Mouse (Mus musculus): Measurements from ENCODE around the gene Thsd1. TPM values are rescaled to one million over a fixed set of nuclear protein-coding genes. Genes with fewer than 3 reads are reported as not detected.

The Thsd1 gene
- polyA plus RNA-seq, 1 experiment from 2014 or later: 17.3 TPM

DNA sequence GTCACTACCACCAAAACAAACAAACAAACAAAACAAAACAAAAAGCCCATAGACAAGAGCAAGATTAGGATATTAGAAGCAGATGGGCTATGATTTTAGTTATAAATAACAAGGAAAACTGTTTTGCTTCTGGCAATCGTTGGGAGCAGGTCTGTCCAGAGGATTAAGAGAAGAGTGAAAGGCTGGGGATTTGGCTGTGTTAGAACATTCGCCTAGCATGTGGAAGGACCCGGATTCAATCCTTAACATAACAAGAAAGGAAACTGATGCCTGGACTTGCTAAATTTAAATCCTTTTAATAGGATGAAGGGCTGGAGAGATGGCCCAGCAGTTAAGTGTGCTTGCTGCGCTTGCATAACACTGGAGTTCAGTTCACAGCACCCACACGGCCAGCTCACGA is 37.2 kb downstream of the Thsd1 start:
- H3K4me2 ChIP-seq (ENCODE audit: low read length): no peak overlapping the region
- H3K27me3 ChIP-seq (ENCODE audit: control insufficient read depth, insufficient read depth, low read length): no peaks in the 10 kb centered on the region
- H3K4me3 ChIP-seq (ENCODE audit: control insufficient read depth in 1 of 2, insufficient read depth in 1 of 2, low read depth in 1 of 2, low read length in 2 of 2): no peak overlapping the region
- H3K27ac ChIP-seq (replicated peaks in 1 of 2; ENCODE audit: control insufficient read depth in 1 of 2, insufficient read depth in 1 of 2, low read depth in 2 of 2, low read length in 2 of 2): no peak overlapping the region
- 76% methylated on average over 6 of the region's 6 CpGs for WGBS
- no peak for ATAC-seq (ENCODE audit: insufficient number of reproducible peaks, insufficient read depth, low FRiP score, low read depth)
- H3K9ac ChIP-seq (ENCODE audit: low read length): no peak overlapping the region
- no peaks in the 10 kb centered on the region for H3K36me3 ChIP-seq (ENCODE audit: control insufficient read depth, insufficient read depth, low read length)
- H3K9me3 ChIP-seq (ENCODE audit: control insufficient read depth, low read length): no peaks in the 10 kb centered on the region
- H3K4me1 ChIP-seq (ENCODE audit: control insufficient read depth in 2 of 2, insufficient read depth in 2 of 2, low read length in 2 of 2): peaks cover 5 to 13% of the 10 kb centered on the region in 2 experiments; a peak in 2 of 4 replicates

DNA sequence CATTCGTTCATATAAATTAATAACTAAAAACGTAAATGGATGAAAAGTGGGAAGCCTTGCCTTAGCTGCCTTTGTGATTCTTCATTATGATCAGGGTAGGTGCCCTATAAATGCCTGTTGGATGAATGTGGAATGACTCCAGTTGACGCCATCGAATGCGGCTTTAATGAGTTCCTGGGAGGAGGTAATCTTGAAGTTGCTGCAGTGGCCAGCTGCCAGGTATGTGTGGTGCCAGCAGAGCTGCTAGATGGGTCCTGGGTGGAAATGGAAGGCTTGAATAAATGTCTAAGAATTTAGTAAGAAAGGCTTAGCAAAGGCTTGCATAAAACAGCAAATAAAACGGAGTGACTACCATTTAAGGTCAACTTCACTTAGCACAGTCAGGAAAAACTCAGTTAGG is 37.7 kb downstream of the Thsd1 start:
- Histone ChIP-seq H3K4me3 (ENCODE audit: control insufficient read depth in 1 of 2, insufficient read depth in 1 of 2, low read depth in 1 of 2, low read length in 2 of 2) (no peak overlapping the region), H3K4me2 (ENCODE audit: low read length) (no peak overlapping the region), H3K27ac (replicated peaks in 1 of 2; ENCODE audit: control insufficient read depth in 1 of 2, insufficient read depth in 1 of 2, low read depth in 2 of 2, low read length in 2 of 2) (no peak overlapping the region), H3K4me1 (ENCODE audit: control insufficient read depth in 2 of 2, insufficient read depth in 2 of 2, low read length in 2 of 2) (peaks cover 3 to 11% of the 10 kb centered on the region in 2 experiments; a peak in 2 of 4 replicates), H3K9me3 (ENCODE audit: control insufficient read depth, low read length) (no peaks in the 10 kb centered on the region), H3K9ac (ENCODE audit: low read length) (no peak overlapping the region), H3K36me3 (ENCODE audit: control insufficient read depth, insufficient read depth, low read length) (no peaks in the 10 kb centered on the region), H3K27me3 (ENCODE audit: control insufficient read depth, insufficient read depth, low read length) (no peaks in the 10 kb centered on the region)
- 71% methylated on average over 6 of the region's 6 CpGs for WGBS
- ATAC-seq (ENCODE audit: insufficient number of reproducible peaks, insufficient read depth, low FRiP score, low read depth): no peak

DNA sequence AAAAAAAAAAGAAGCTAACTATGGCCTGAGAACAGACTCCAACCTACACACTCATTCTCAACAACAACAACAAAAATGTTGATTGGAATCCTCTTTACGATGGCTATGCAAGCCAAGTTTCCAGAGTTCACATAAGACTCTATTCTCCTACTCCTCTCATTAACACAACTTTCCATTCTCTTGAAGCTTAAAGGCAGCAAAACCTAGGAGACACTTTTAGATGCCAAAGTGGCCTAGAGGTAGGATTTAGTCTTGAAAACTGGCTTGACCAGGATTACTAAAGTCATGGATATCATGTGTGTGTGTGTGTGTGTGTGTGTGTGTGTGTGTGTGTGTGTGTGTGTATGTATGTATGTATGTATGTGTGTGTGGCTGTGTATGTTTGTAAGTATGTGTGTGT is 38.1 kb downstream of the Thsd1 start:
- Histone ChIP-seq H3K36me3 (ENCODE audit: control insufficient read depth, insufficient read depth, low read length) (no peaks in the 10 kb centered on the region), H3K4me3 (ENCODE audit: control insufficient read depth in 1 of 2, insufficient read depth in 1 of 2, low read depth in 1 of 2, low read length in 2 of 2) (no peak overlapping the region), H3K4me1 (ENCODE audit: control insufficient read depth in 2 of 2, insufficient read depth in 2 of 2, low read length in 2 of 2) (peaks cover 3 to 6% of the 10 kb centered on the region in 2 experiments; a peak in 2 of 4 replicates), H3K27ac (replicated peaks in 1 of 2; ENCODE audit: control insufficient read depth in 1 of 2, insufficient read depth in 1 of 2, low read depth in 2 of 2, low read length in 2 of 2) (no peak overlapping the region), H3K27me3 (ENCODE audit: control insufficient read depth, insufficient read depth, low read length) (no peaks in the 10 kb centered on the region), H3K4me2 (ENCODE audit: low read length) (no peak overlapping the region), H3K9me3 (ENCODE audit: control insufficient read depth, low read length) (no peaks in the 10 kb centered on the region), H3K9ac (ENCODE audit: low read length) (no peak overlapping the region)
- 88% methylated on average over 1 of the region's 1 CpGs for WGBS
- ATAC-seq (ENCODE audit: insufficient number of reproducible peaks, insufficient read depth, low FRiP score, low read depth): no peak

GRCm38 (mm10) chr8:22266809-22267208 is 39.7 kb downstream of the Thsd1 start:
- no peak for ATAC-seq (ENCODE audit: insufficient number of reproducible peaks, insufficient read depth, low FRiP score, low read depth)
- Histone ChIP-seq H3K4me1 (ENCODE audit: control insufficient read depth in 2 of 2, insufficient read depth in 2 of 2, low read length in 2 of 2) (no peaks in the 10 kb centered on the region), H3K27me3 (ENCODE audit: control insufficient read depth, insufficient read depth, low read length) (no peaks in the 10 kb centered on the region), H3K4me2 (ENCODE audit: low read length) (no peak overlapping the region), H3K4me3 (ENCODE audit: control insufficient read depth in 1 of 2, insufficient read depth in 1 of 2, low read depth in 1 of 2, low read length in 2 of 2) (no peak overlapping the region), H3K9ac (ENCODE audit: low read length) (no peak overlapping the region), H3K9me3 (ENCODE audit: control insufficient read depth, low read length) (no peaks in the 10 kb centered on the region), H3K36me3 (ENCODE audit: control insufficient read depth, insufficient read depth, low read length) (no peaks in the 10 kb centered on the region), H3K27ac (replicated peaks in 1 of 2; ENCODE audit: control insufficient read depth in 1 of 2, insufficient read depth in 1 of 2, low read depth in 2 of 2, low read length in 2 of 2) (no peak overlapping the region)
- 84% methylated on average over 3 of the region's 3 CpGs for WGBS

- Histone ChIP-seq H3K4me1 (ENCODE audit: control insufficient read depth in 2 of 2, insufficient read depth in 2 of 2, low read length in 2 of 2) (peaks cover 0 to 2% of the 10 kb centered on the region in 2 experiments; a peak in 1 of 4 replicates), H3K9me3 (ENCODE audit: control insufficient read depth, low read length) (no peaks in the 10 kb centered on the region), H3K27me3 (ENCODE audit: control insufficient read depth, insufficient read depth, low read length) (no peaks in the 10 kb centered on the region), H3K9ac (ENCODE audit: low read length) (no peak overlapping the region), H3K4me2 (ENCODE audit: low read length) (no peak overlapping the region), H3K4me3 (ENCODE audit: control insufficient read depth in 1 of 2, insufficient read depth in 1 of 2, low read depth in 1 of 2, low read length in 2 of 2) (no peak overlapping the region), H3K36me3 (ENCODE audit: control insufficient read depth, insufficient read depth, low read length) (no peaks in the 10 kb centered on the region), H3K27ac (replicated peaks in 1 of 2; ENCODE audit: control insufficient read depth in 1 of 2, insufficient read depth in 1 of 2, low read depth in 2 of 2, low read length in 2 of 2) (no peak overlapping the region)
- 76% methylated on average over 3 of the region's 3 CpGs for WGBS
- no peak for ATAC-seq (ENCODE audit: insufficient number of reproducible peaks, insufficient read depth, low FRiP score, low read depth)
Observed at GRCm38 (mm10) chr8:22273142-22273541, 46.0 kb downstream of the Thsd1 start.

DNA sequence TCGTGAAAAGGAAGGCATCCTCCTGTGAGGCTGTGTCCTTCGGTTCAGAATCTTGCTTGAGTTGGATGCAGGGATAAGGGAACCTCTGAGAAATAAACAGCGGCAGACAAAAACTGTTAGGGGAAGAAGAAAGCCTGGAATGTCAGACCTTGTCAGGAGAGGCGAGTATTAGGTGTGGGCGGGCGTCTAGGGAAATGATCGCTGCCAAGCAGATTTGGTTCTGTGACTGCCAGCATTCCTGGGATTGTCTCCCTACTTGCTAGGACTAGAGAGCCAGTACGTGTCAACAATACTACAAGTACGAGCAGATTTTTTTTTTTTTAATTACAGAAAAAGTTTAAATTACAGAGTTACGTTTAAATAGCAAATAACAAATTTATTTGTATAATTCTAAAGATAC is 47.5 kb downstream of the Thsd1 start:
- no peaks in the 10 kb centered on the region for H3K27me3 ChIP-seq (ENCODE audit: control insufficient read depth, insufficient read depth, low read length)
- no peak overlapping the region for H3K4me3 ChIP-seq (ENCODE audit: control insufficient read depth in 1 of 2, insufficient read depth in 1 of 2, low read depth in 1 of 2, low read length in 2 of 2)
- no peak overlapping the region for H3K27ac ChIP-seq (replicated peaks in 1 of 2; ENCODE audit: control insufficient read depth in 1 of 2, insufficient read depth in 1 of 2, low read depth in 2 of 2, low read length in 2 of 2)
- WGBS: 39% methylated on average over 10 of the region's 10 CpGs
- H3K9me3 ChIP-seq (ENCODE audit: control insufficient read depth, low read length): no peaks in the 10 kb centered on the region
- H3K9ac ChIP-seq (ENCODE audit: low read length): no peak overlapping the region
- no peak for ATAC-seq (ENCODE audit: insufficient number of reproducible peaks, insufficient read depth, low FRiP score, low read depth)
- no peaks in the 10 kb centered on the region for H3K36me3 ChIP-seq (ENCODE audit: control insufficient read depth, insufficient read depth, low read length)
- no peak overlapping the region for H3K4me2 ChIP-seq (ENCODE audit: low read length)
- peaks cover 0 to 2% of the 10 kb centered on the region in 2 experiments; a peak in 1 of 4 replicates for H3K4me1 ChIP-seq (ENCODE audit: control insufficient read depth in 2 of 2, insufficient read depth in 2 of 2, low read length in 2 of 2)

DNA sequence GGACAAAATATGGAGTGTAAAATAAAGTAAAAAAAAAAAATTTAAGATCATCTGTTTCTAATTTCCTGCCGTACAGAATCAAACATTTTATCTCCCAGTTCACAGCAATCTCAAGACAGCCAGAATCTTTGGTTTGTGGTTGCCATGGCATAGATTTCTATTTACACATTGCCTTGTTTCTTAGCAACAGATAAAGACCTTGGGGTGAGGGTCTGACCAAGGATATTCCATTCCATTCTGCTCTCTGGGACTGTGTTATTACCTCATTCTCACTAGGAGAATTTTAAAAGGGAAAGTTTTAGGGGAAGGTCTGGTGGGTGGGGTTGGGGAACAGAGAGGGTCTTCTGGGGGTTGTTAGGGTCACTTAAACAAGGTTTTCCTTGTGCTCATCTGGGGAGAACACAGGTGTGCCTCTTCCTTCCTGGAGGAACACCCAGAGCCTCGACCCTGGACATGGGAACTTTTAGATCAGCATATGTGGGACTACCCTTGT is 55.9 kb downstream of the Thsd1 start, which contains the start of gene Tpte:
Gene Tpte (plus strand): TSS at position 443 of the 493 bp plus-strand sequence.
- Histone ChIP-seq H3K4me3 (ENCODE audit: control insufficient read depth in 1 of 2, insufficient read depth in 1 of 2, low read depth in 1 of 2, low read length in 2 of 2) (no peak within 1 kb of the TSS), H3K27me3 (ENCODE audit: control insufficient read depth, insufficient read depth, low read length) (no peaks in the 10 kb centered on the region), H3K9me3 (ENCODE audit: control insufficient read depth, low read length) (no peaks in the 10 kb centered on the region), H3K4me2 (ENCODE audit: low read length) (no peak within 1 kb of the TSS), H3K36me3 (ENCODE audit: control insufficient read depth, insufficient read depth, low read length) (no peaks in the 10 kb centered on the region), H3K4me1 (ENCODE audit: control insufficient read depth in 2 of 2, insufficient read depth in 2 of 2, low read length in 2 of 2) (no peaks in the 10 kb centered on the region), H3K9ac (ENCODE audit: low read length) (no peak within 1 kb of the TSS), H3K27ac (replicated peaks in 1 of 2; ENCODE audit: control insufficient read depth in 1 of 2, insufficient read depth in 1 of 2, low read depth in 2 of 2, low read length in 2 of 2) (no peak within 1 kb of the TSS)
- ATAC-seq (ENCODE audit: insufficient number of reproducible peaks, insufficient read depth, low FRiP score, low read depth): no peak
- 44% methylated on average over 2 of the region's 2 CpGs for WGBS

DNA sequence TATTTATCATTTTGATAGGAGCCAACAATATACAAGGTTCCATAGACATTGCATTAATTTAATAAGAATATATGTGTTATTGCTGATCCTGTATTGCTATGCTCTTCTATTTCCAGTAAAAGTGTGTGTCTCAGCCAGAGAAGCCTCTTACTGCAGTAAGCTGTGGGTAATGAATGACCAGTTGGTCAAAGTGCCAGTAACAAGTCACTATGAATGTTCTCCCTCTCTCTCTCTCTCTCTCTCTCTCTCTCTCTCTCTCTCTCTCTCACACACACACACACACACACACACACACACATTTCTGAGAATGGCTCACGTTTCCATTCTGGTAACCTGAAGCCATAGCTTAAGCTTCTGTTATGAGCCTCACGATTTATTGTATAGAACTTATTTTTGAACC is 75.2 kb downstream of the Thsd1 start:
- H3K27me3 ChIP-seq (ENCODE audit: control insufficient read depth, insufficient read depth, low read length): no peaks in the 10 kb centered on the region
- no peak for ATAC-seq (ENCODE audit: insufficient number of reproducible peaks, insufficient read depth, low FRiP score, low read depth)
- no peak overlapping the region for H3K9ac ChIP-seq (ENCODE audit: low read length)
- H3K9me3 ChIP-seq (ENCODE audit: control insufficient read depth, low read length): no peaks in the 10 kb centered on the region
- H3K4me2 ChIP-seq (ENCODE audit: low read length): no peak overlapping the region
- 55% methylated on average over 2 of the region's 2 CpGs for WGBS
- no peaks in the 10 kb centered on the region for H3K36me3 ChIP-seq (ENCODE audit: control insufficient read depth, insufficient read depth, low read length)
- peaks cover 0 to 4% of the 10 kb centered on the region in 2 experiments; a peak in 2 of 4 replicates for H3K4me1 ChIP-seq (ENCODE audit: control insufficient read depth in 2 of 2, insufficient read depth in 2 of 2, low read length in 2 of 2)
- no peak overlapping the region for H3K27ac ChIP-seq (replicated peaks in 1 of 2; ENCODE audit: control insufficient read depth in 1 of 2, insufficient read depth in 1 of 2, low read depth in 2 of 2, low read length in 2 of 2)
- no peak overlapping the region for H3K4me3 ChIP-seq (ENCODE audit: control insufficient read depth in 1 of 2, insufficient read depth in 1 of 2, low read depth in 1 of 2, low read length in 2 of 2)

Measured in heart, embryonic 14.5 days (tissue).